Mouse (Mus musculus) ovary, adult 18-20 months (tissue): ENCODE measurements around the gene Ush2a.

Source experiments
- DNase-seq: peaks from one replicate; pipeline ENCODE4 v3.0.0; 2022; ENCODE audit warnings: low spot score, mixed read lengths

The Ush2a gene

GRCm38 (mm10) chr1:188878531-188879055 lies 616.8 kb downstream of the Ush2a start:
- no peak for DNase-seq

DNA sequence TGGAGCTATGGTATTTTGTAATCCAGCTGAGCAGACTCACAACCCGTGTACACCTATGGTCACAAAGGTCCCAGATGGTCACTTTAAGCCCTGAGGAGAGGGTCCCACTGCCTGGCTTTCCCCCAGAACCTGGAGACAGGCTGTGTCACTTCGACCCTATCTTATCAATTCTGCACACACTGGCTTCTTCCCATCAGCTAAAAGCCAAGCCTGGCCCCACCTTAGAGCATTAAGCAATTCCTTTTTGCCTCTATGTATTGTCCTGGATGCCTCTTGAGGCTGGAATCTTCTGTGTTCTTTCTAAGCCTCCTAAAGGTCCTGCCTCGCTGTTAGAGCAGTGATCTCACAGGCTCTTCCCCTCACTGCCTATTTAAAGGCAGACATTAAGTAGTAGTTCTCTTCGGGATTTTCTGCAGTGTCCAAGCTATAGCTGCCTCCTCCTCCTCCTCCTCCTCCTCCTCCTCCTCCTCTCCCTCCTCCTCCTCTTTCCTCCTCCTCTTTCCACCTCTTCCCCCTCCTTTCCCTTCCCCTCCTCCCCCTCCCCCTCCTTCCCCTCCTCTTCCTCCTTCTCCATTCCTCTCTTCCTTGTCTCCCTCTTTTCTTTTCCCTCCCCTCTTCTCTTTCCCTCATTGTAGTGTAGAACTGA lies 635.2 kb downstream of the Ush2a start:
- DNase-seq: no peak

GRCm38 (mm10) chr1:188904091-188904490 lies 642.3 kb downstream of the Ush2a start:
- no peak for DNase-seq

GRCm38 (mm10) chr1:188906175-188906574 lies 644.4 kb downstream of the Ush2a start:
- DNase-seq: no peak

DNA sequence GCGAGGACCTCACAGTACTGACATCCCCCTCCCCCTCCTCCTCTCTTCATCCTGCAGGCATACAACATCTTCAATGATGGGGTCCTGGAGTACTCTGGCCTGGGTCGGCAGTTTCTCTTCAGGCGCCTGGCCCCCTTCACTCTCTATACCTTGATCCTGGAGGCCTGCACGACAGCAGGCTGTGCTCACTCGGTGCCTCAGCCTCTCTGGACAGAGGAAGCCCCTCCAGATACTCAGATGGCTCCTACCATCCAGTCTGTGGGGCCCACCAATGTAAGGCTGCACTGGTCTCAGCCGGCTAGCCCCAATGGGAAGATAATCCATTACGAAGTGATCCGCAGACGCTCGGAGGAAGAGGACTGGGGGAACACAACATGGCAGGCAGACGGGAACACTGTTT lies 648.8 kb downstream of the Ush2a start:
- DNase-seq: no peak

- DNase-seq: no peak
Observed at GRCm38 (mm10) chr1:188919946-188920345, 658.1 kb downstream of the Ush2a start.

DNA sequence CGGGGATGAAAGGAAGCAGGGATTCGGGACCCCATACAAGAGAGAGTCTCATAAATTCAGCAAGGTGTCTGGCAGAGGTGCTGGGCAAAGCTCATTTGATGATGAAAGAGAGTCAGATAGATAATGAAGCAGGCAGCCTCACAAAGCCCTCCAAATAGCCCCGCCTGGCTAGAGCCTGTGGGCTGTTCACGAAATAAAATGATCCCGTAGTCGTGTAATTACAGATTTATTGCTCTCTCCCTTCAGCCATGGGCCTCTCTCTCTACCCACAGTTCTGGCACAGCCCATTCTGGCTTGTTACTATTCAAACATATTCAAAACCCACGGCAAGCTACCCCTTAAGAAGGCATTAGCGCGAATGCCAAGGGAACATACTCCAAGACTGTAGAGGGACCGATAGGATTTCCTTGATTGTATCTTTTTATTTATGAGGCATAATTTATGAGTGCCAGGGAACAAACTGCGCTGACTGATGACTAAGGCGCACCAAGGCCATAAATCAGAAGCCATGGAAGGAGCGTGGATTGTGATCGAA lies 675.5 kb downstream of the Ush2a start:
- DNase-seq: no peak

GRCm38 (mm10) chr1:188945326-188945725 lies 683.5 kb downstream of the Ush2a start:
- DNase-seq: no peak

DNA sequence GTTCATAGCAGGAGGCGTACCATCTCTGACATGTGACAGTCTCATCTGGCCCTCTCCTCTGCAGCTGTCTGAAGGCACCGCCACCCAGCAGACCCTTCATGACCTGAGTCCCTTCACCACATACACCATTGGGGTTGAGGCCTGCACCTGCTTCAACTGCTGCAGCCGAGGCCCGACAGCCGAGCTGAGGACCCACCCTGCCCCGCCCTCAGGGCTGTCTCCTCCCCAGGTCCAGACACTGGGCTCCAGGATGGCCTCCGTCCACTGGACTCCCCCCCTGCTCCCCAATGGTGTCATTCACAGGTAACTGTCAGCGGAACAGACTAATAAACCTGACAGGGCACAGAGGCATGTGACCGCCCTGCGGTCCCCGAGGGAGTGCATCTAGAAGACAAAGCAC lies 685.0 kb downstream of the Ush2a start:
- DNase-seq: no peak

- no peak for DNase-seq
Observed at GRCm38 (mm10) chr1:188947794-188948193, 686.0 kb downstream of the Ush2a start.

DNA sequence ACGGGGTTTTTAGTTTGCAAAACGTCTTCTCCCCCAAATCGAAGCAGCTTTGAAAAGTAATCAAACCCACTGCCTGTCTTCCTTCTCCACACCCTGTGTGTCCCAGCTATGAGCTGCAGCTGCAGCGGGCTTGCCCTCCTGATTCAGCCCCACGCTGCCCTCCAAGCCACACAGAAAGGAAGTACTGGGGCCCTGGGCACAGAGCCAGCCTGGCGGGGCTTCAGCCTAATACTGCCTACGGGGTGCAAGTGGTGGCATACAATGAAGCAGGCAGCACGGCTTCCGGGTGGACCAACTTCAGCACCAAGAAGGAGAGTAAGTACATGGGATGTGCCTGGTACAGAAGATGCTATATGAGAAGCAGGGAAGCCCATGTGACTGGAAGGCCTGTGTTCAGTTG lies 686.5 kb downstream of the Ush2a start:
- no peak for DNase-seq

DNA sequence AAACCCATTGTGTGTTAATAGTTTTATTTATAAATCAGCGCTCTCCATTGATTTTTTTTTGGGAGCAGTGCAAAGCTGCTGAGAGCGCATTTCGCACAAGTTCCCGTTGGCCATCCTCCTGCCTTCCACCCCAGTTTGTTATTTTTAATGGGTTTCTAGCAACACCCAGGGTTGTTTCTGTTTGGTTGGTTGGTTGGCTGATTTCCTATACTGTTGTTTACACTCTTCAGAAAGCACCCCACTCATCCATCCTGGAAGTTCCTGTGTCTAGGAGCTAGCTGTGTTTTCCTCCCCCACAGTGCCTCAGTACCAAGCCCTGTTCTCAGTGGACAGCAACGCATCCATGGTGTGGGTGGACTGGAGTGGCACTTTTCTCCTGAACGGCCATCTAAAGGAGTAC lies 689.3 kb downstream of the Ush2a start:
- no peak for DNase-seq

DNA sequence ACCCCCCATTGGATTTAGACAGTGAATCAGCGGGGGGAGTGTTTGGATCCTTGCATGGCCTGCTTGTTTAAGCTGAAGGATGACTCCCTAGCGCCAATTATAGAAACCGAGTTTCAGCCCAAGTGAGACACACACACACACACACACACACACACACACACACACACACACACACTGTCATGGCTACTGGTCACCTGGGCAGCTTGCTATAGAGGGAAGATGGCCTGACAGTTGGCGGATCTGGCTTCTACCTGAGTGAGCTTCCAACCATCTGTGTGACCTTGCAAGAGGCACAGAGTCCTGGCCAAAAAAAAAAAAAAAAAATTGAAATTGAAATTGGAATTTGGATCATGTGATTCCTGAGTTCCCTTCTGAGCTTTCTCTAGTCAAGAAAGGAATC lies 690.7 kb downstream of the Ush2a start:
- no peak for DNase-seq

- DNase-seq: no peak
Observed at GRCm38 (mm10) chr1:188973078-188973477, 711.3 kb downstream of the Ush2a start.

DNA sequence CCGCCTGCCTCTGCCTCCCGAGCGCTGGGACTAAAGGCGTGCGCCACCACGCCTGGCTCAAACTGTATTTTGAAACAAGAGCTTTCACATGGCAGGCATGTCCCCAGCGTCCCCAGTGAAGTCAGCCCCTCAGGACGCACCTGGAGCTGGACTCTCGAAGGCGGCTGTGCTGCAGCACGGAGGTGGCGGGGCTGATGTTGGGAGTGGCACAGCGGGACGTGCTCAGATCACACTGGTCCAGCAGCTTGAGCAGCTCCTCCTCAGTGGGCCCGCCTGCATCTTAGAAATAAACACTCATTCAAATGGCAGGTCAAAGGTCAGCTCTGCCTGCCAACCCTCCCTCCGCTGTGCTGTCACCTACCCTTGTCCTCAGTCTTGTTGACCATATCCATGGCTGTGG lies 712.1 kb downstream of the Ush2a start:
- DNase-seq: no peak

DNA sequence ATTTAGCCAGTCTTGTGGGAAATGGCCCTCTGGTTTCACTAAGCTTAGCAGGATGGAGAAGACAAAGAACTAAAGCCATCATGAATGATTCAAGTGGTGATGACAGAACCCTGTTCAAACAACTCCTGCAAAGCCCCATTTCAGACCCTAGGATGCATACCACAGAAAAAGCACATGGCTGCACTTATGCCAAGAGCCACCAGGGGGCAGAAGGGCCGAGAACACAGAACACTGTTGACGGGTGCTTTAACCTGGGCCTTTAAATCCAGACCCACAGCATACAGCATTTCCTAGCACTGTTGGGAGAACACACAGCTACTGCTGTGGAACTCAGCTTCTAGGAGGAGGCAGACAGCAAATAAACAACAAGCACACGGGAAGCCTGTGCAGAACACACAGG lies 718.2 kb downstream of the Ush2a start:
- DNase-seq: no peak

DNA sequence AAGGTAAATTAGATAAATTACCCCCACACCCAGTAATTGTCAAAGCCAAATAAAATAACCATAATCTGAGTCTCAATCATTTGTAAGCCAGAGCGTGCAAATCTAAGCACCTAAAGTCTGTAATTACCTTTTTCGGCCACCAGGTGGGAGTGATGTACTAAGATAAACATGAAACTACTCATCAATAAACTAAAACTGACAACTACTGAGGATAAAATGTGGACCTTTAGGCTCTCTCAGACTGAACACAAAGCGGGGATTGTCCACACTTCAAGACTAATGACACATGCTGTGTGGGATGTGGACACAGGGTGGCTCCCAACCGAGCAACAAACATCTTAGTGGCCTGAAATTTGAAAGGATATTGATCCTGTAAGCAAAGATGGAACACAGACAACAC lies 731.4 kb downstream of the Ush2a start:
- DNase-seq: no peak

- no peak for DNase-seq
Observed at GRCm38 (mm10) chr1:188997921-188998320, 736.1 kb downstream of the Ush2a start.

DNA sequence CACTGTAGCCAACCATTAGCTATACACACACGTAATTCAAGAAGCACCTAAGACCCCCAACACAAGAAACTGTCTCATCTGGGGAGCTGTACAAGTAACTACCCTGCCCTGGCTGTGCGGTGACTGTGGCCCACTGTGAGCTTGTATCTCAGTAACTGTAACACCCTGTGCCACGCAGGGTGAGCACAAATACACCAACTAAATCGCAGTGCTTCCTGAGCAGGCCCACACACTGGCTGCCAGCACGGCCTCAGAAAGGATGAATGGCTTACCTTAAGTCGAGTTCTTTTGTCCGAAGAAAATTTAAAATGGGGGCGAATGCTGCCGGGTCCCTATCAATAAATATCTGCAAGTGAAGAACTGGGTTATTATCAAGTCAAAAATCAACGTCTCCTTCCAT lies 738.2 kb downstream of the Ush2a start:
- DNase-seq: no peak

- DNase-seq: no peak
Observed at GRCm38 (mm10) chr1:189001815-189002214, 740.0 kb downstream of the Ush2a start.

- DNase-seq: no peak
Observed at GRCm38 (mm10) chr1:189004774-189005173, 743.0 kb downstream of the Ush2a start.

- no peak for DNase-seq
Observed at GRCm38 (mm10) chr1:189006267-189006666, 744.4 kb downstream of the Ush2a start.

DNA sequence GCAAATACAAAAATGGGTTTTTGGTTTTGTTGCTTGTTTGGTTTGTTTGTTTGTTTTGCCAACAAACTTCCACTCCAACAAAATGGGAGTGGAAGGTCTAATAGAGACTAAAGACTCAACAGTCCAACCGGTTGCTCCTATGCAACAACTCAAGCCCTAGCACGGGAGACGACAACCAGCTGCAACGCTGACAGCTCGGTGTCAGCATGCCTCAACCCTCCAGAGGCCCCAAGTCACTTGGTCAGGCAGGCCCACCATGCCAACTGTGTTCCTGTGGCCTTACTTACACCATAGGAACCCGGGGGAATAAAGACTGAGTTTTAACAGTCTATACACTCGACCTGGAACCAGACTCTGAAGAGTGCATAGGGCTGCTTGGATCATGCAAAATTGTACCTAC lies 745.0 kb downstream of the Ush2a start:
- no peak for DNase-seq
